Mouse (Mus musculus) CH12.LX (cell line): ENCODE measurements at regions not wholly inside any gene's neighbourhood (a gene's known extent, or its start where the extent isn't known, plus 50 kb on each side); places are given as distances from the start of the nearest gene placed in this dataset.

Experiments
- DNase-seq: peaks from one replicate; pipeline ENCODE4 v3.0.0-alpha.2; 2013; ENCODE audit errors: extremely low read depth
- H3K27ac ChIP-seq: 2 replicates; pipeline ENCODE4 v1.5.1; 2012; ENCODE audit warnings: low read depth, mild to moderate bottlenecking, control low read depth, moderate library complexity; ENCODE audit not compliant: insufficient read depth
- H3K27me3 ChIP-seq: replicated peaks from 2 replicates; pipeline ENCODE3; 2012; ENCODE audit warnings: inconsistent platforms
- H3K36me3 ChIP-seq, 2 experiments: replicated peaks in 1 of 2; 2 replicates each; pipeline versions ENCODE3 to v1.6.1; 2012; ENCODE audit warnings: inconsistent platforms in 1 of 2, low read length in 1 of 2, mild to moderate bottlenecking in 1 of 2, mixed read lengths in 1 of 2, moderate library complexity in 1 of 2; ENCODE audit not compliant: control insufficient read depth in 1 of 2, insufficient read depth in 1 of 2
- H3K4me1 ChIP-seq, 2 experiments: 2 replicates each; pipeline ENCODE4 v1.6.1; 2012; ENCODE audit warnings: inconsistent platforms in 1 of 2, moderate library complexity in 1 of 2; ENCODE audit not compliant: insufficient read depth in 2 of 2, control insufficient read depth in 1 of 2
- H3K4me2 ChIP-seq: 2 replicates; pipeline ENCODE4 v1.6.1; 2012; ENCODE audit warnings: low read depth, mild to moderate bottlenecking, control low read depth; ENCODE audit not compliant: poor library complexity, insufficient read depth, severe bottlenecking
- H3K4me3 ChIP-seq, 3 experiments: fragments of 150-350 bp in 1 of 3; sonication (generic) in 1 of 3; replicated peaks in 1 of 3; 2 replicates each; pipeline versions ENCODE3 to v1.5.1; 2011 to 2012; ENCODE audit warnings: low read depth in 2 of 3, low read length in 2 of 3, mild to moderate bottlenecking in 2 of 3, moderate library complexity in 2 of 3, control low read depth in 1 of 3, improper control_type of control experiment in 1 of 3, inconsistent platforms in 1 of 3, mixed read lengths in 1 of 3; ENCODE audit not compliant: poor library complexity in 1 of 3
- H3K79me2 ChIP-seq: replicated peaks from 2 replicates; pipeline ENCODE4 v1.6.1; 2012; ENCODE audit warnings: mild to moderate bottlenecking, moderate library complexity; ENCODE audit not compliant: control insufficient read depth, poor library complexity, insufficient read depth, severe bottlenecking; ENCODE audit errors: extremely low read depth
- H3K9ac ChIP-seq: 2 replicates; pipeline ENCODE4 v1.6.1; 2012; ENCODE audit warnings: low read depth, mild to moderate bottlenecking, control low read depth, moderate library complexity; ENCODE audit not compliant: insufficient read depth
- H3K9me3 ChIP-seq: replicated peaks from 2 replicates; pipeline ENCODE3; 2012; ENCODE audit warnings: low read length, inconsistent platforms, mixed read lengths
- CHD1 ChIP-seq: IDR thresholded peaks from 2 replicates; pipeline ENCODE4 v1.6.1; 2012; ENCODE audit warnings: low read depth, low read length, improper control_type of control experiment, inconsistent platforms
- CTCF ChIP-seq, 2 experiments: IDR thresholded peaks in 1 of 2; conservative IDR thresholded peaks in 1 of 2; 2 replicates each; pipeline ENCODE4 v1.5.1; 2011 to 2012; ENCODE audit warnings: low read depth in 2 of 2, low read length in 2 of 2, improper control_type of control experiment in 1 of 2, inconsistent platforms in 1 of 2, mild to moderate bottlenecking in 1 of 2, moderate library complexity in 1 of 2
- E2F4 ChIP-seq: IDR thresholded peaks from 2 replicates; pipeline ENCODE4 v1.6.1; 2011; ENCODE audit warnings: low read depth, low read length, improper control_type of control experiment; ENCODE audit not compliant: insufficient replicate concordance
- IRF4 ChIP-seq: IDR thresholded peaks from 2 replicates; pipeline ENCODE4 v1.6.1; 2014; ENCODE audit warnings: low read depth, mild to moderate bottlenecking, inconsistent platforms, low read length, improper control_type of control experiment
- JUN ChIP-seq: IDR thresholded peaks from 2 replicates; pipeline ENCODE4 v1.6.1; 2011; ENCODE audit warnings: low read depth, mild to moderate bottlenecking, low read length, improper control_type of control experiment, moderate library complexity; ENCODE audit not compliant: insufficient read depth
- JUND ChIP-seq: conservative IDR thresholded peaks from 2 replicates; pipeline ENCODE4 v1.6.1; 2011; ENCODE audit warnings: low read depth, low read length, improper control_type of control experiment
- MYC ChIP-seq: IDR thresholded peaks from 2 replicates; pipeline ENCODE4 v1.6.1; 2011; ENCODE audit warnings: low read depth, mild to moderate bottlenecking, improper control_type of control experiment, low read length
- SIN3A ChIP-seq: IDR thresholded peaks from 2 replicates; pipeline ENCODE4 v1.6.1; 2012; ENCODE audit warnings: low read length, improper control_type of control experiment, inconsistent platforms
- TBP ChIP-seq: conservative IDR thresholded peaks from 2 replicates; pipeline ENCODE4 v1.6.1; 2011; ENCODE audit warnings: low read depth, low read length, improper control_type of control experiment
- USF1 ChIP-seq: IDR thresholded peaks from 2 replicates; pipeline ENCODE4 v1.6.1; 2014; ENCODE audit warnings: low read depth, mild to moderate bottlenecking, inconsistent platforms, low read length, improper control_type of control experiment
- USF2 ChIP-seq: conservative IDR thresholded peaks from 2 replicates; pipeline ENCODE4 v1.6.1; 2011; ENCODE audit warnings: low read depth, low read length, improper control_type of control experiment
- ZNF384 ChIP-seq: IDR thresholded peaks from 2 replicates; pipeline ENCODE4 v1.6.1; 2012; ENCODE audit warnings: low read depth, low read length, improper control_type of control experiment, inconsistent platforms
- dilution Hi-C: fragments of 300-500 bp; cut with MboI; formaldehyde crosslinking; loops from 2 replicates; pipeline ENCODE4 v1.14.3; 2020; ENCODE audit warnings: low sequenced_read_pairs; ENCODE audit not compliant: extremely low pct_unique_long_range_greater_than_20kb, extremely low pct_ligation_motif_present
- in situ Hi-C: fragments of 300-500 bp; cut with MboI; formaldehyde crosslinking; loops from 3 replicates; pipeline ENCODE4 v1.14.3; 2019; ENCODE audit warnings: low sequenced_read_pairs, low pct_ligation_motif_present, low pct_unique_long_range_greater_than_20kb, mixed read lengths

- Histone ChIP-seq H3K4me1 (no peaks in the 10 kb centered on the region), H3K36me3 (no peaks in the 10 kb centered on the region), H3K79me2 (no peaks in the 10 kb centered on the region)
- dilution Hi-C loops = no loop called here
- no peak for DNase-seq
- in situ Hi-C loops = no loop called here
- TF ChIP-seq USF2 (no peak), JUN (no peak)
- TF ChIP-seq, all 38 proteins: peak for 0
- H3K4me2 ChIP-seq = no peak overlapping the region
- no peak overlapping the region for H3K9ac ChIP-seq
- H3K27me3 ChIP-seq = no peaks in the 10 kb centered on the region
- no peak overlapping the region for H3K27ac ChIP-seq
- peaks cover 4% of the 10 kb centered on the region for H3K9me3 ChIP-seq
- no peak overlapping the region for H3K4me3 ChIP-seq
Measured at GRCm38 (mm10) chr12:70598211-70598701, 145.4 kb downstream of the Tmx1 start.

GRCm38 (mm10) chr12:70599731-70600130 is 146.8 kb downstream of the Tmx1 start:
- no peak overlapping the region for H3K27ac ChIP-seq
- dilution Hi-C loops = no loop called here
- TF ChIP-seq CTCF (conservative IDR thresholded peaks at IDR 0.05 in 1 of 2, IDR thresholded peaks at IDR 0.05 in 1 of 2; ENCODE audit: low read depth in 2 of 2, low read length in 2 of 2) (peak in 1 of 2 experiments; percentile 11; a peak in 1 of 4 replicates), USF2 (no peak)
- TF ChIP-seq, all 38 proteins: peak for 1
- in situ Hi-C loops = no loop called here
- no peak overlapping the region for H3K4me2 ChIP-seq
- no peak overlapping the region for H3K9ac ChIP-seq
- no peaks in the 10 kb centered on the region for H3K36me3 ChIP-seq
- DNase-seq = no peak
- peaks cover 4% of the 10 kb centered on the region for H3K9me3 ChIP-seq
- H3K79me2 ChIP-seq = no peaks in the 10 kb centered on the region
- no peak overlapping the region for H3K4me3 ChIP-seq
- H3K27me3 ChIP-seq = no peaks in the 10 kb centered on the region
- H3K4me1 ChIP-seq = no peaks in the 10 kb centered on the region

- Histone ChIP-seq H3K36me3 (no peaks in the 10 kb centered on the region), H3K9ac (no peak overlapping the region), H3K79me2 (no peaks in the 10 kb centered on the region), H3K27ac (no peak overlapping the region), H3K27me3 (no peaks in the 10 kb centered on the region), H3K9me3 (peaks cover 4% of the 10 kb centered on the region), H3K4me2 (no peak overlapping the region), H3K4me3 (no peak overlapping the region), H3K4me1 (peaks cover 0 to 4% of the 10 kb centered on the region in 2 experiments; a peak in 1 of 4 replicates)
- dilution Hi-C loops (no loop called here), in situ Hi-C loops (no loop called here)
- DNase-seq = no peak
- no peak for TF ChIP-seq ZNF384
- no peak for TF ChIP-seq IRF4
- TF ChIP-seq USF1 = no peak
- no peak for TF ChIP-seq TBP
- TF ChIP-seq CHD1 = no peak
- no peak for TF ChIP-seq MYC
- no peak for TF ChIP-seq SIN3A
- no peak for TF ChIP-seq JUND
- no peak for TF ChIP-seq E2F4
Measured at GRCm38 (mm10) chr12:70603869-70604268, 151.0 kb downstream of the Tmx1 start.
